Comparison of ENCODE assay signal across 10 mouse cellular contexts in genomic region chr4:77454049-77454448, GRCm38 (mm10).
"Had no signal": no experiment of that assay in that cellular context is flagged by ENCODE, and none has a peak within 500 bp of the region (broad histone marks: within the 10 kb centered on the region; RNA-seq: fewer than 3 reads in every experiment).

No protein-coding gene starts in this region.

- DNase-seq: kidney, adult 2 months; kidney, postnatal 14 days; lung, adult 2 months; lung, postnatal 36 days; spleen, adult 18-20 months; thymus, adult 2 months; thymus, postnatal 25 days had no signal

- ATAC-seq: intestine, embryonic 16.5 days; lung, postnatal 0 days; midbrain, embryonic 13.5 days had no signal
